ENCODE assay signal across 16 mouse cellular contexts in genomic region chr9:3024912-3025467, GRCm38 (mm10). TPM values are rescaled to one million over a fixed set of nuclear protein-coding genes. Genes with fewer than 3 reads are reported as not detected.
DNase-seq lines count a peak whose midpoint lies in the region; ATAC-seq and TF ChIP-seq lines count a peak whose summit lies in the region.
"Not testable (repeated sequence)": the region's sequence is repeated elsewhere in the genome, so short reads cannot be mapped to it uniquely, and the experiment has no call there.
"Had no signal": no experiment of that assay in that cellular context is flagged by ENCODE, and none has a peak within 500 bp of the region (broad histone marks: within the 10 kb centered on the region; RNA-seq: fewer than 3 reads in every experiment).

TSS of gene Gm10717 (plus strand) at chr9:3025417.

- TF ChIP-seq CTCF in bone marrow macrophage, adult 2 months (IDR thresholded peaks at IDR 0.05; ENCODE audit: low read depth, low read length), result not testable (repeated sequence)

- not testable (repeated sequence) for ATAC-seq in liver, embryonic 13.5 days (ENCODE audit: low read depth)

- not testable (repeated sequence) for H3K9me3 ChIP-seq in liver, embryonic 13.5 days (replicated peaks)

- peak; percentile 49 for DNase-seq in gastrocnemius, adult 18-20 months (ENCODE audit: low spot score)
- DNase-seq in heart, postnatal 36 days, result peak; percentile 18 to 33
- DNase-seq in layer of hippocampus, adult 9-10 months (ENCODE audit: low spot score), result peak; percentile 24
- DNase-seq in liver, embryonic 13.5 days, result peak; percentile 68
- peak; percentile 50 for DNase-seq in ovary, adult 18-20 months (ENCODE audit: low spot score)
- DNase-seq in spleen, postnatal 36 days (ENCODE audit: low spot score in 2 of 2), result peak; percentile 74 to 85
- peak; percentile 53 for DNase-seq in urinary bladder, postnatal 14 days (ENCODE audit: low spot score)

- H3K9ac ChIP-seq in liver, embryonic 13.5 days, result not testable (repeated sequence)

- TF ChIP-seq POLR2A in bone marrow macrophage, adult 2 months (IDR thresholded peaks at IDR 0.05; ENCODE audit: borderline replicate concordance, low read depth, low read length), result not testable (repeated sequence)

- intact Hi-C loops in heart, postnatal 36 days (cut with DNase I), result not testable (repeated sequence)

- H3K27me3 ChIP-seq in liver, embryonic 13.5 days, result not testable (repeated sequence)

- H3K36me3 ChIP-seq in liver, embryonic 13.5 days, result not testable (repeated sequence)

- H3K4me2 ChIP-seq in liver, embryonic 13.5 days, result not testable (repeated sequence)

- not testable (repeated sequence) for H3K27ac ChIP-seq in bone marrow macrophage, adult 2 months (ENCODE audit: insufficient read depth, low read depth, low read length); liver, embryonic 13.5 days

- H3K4me3 ChIP-seq in bone marrow macrophage, adult 2 months (ENCODE audit: insufficient read depth, low read length); liver, embryonic 13.5 days (replicated peaks): not testable (repeated sequence)

- H3K4me1 ChIP-seq in bone marrow macrophage, adult 2 months (ENCODE audit: control insufficient read depth, insufficient read depth, low read length); liver, embryonic 13.5 days (replicated peaks): not testable (repeated sequence)

- 60% methylated on average over 12 of the region's 12 CpGs for WGBS in liver, embryonic 13.5 days (ENCODE audit: insufficient replicate concordance)

RNA-seq across cellular contexts. Expression of gene Gm10717, which starts in this region (rescaled TPM):
- polyA plus RNA-seq in bone marrow macrophage, adult 2 months (2012; ENCODE audit: insufficient read depth, insufficient read length, missing spikeins), result 38.9 and 142 TPM in 2 replicates
- not detected for total RNA-seq in gastrocnemius, adult 18-20 months (2021)
- total RNA-seq in heart, postnatal 36 days (2021), result not detected
- polyA plus RNA-seq in liver, embryonic 13.5 days (2015; fragmentation: Nextera tagmentation; extraction: Ambion mirVana), result not detected in 2 replicates
- total RNA-seq: gastrocnemius, postnatal 14 days; midbrain, postnatal 0 days had no signal
- polyA plus RNA-seq: cortical plate, adult 2 months; embryonic facial prominence, embryonic 15.5 days; kidney, embryonic 16.5 days; limb, embryonic 10.5 days; liver, embryonic 15.5 days; thymus, postnatal 0 days had no signal

Comparison
In these comparisons a context has a peak if more than half of its experiments do, and no peak if none do; other contexts are left out.
1. RNA of gene Gm10717 (polyA plus RNA-seq): 38.9 to 142 TPM in bone marrow macrophage, adult 2 months; not detected in liver, embryonic 13.5 days; every median in the first group is over 10 times any median in the second.
2. Peak in DNase-seq in gastrocnemius, adult 18-20 months; RNA of the gene not detected or under 1 TPM.
3. Peak in DNase-seq in heart, postnatal 36 days; RNA of the gene not detected or under 1 TPM.
4. Peak in DNase-seq in liver, embryonic 13.5 days; RNA of the gene not detected or under 1 TPM.
5. DNase-seq: peak in every context shown above with its lines; median percentile 80 in spleen, postnatal 36 days; 68 in liver, embryonic 13.5 days; 53 in urinary bladder, postnatal 14 days; 50 in ovary, adult 18-20 months; 49 in gastrocnemius, adult 18-20 months; 26 in heart, postnatal 36 days; 24 in layer of hippocampus, adult 9-10 months.